Mouse (Mus musculus): ENCODE data around the gene Gatad2a. TPM values are rescaled to one million over a fixed set of nuclear protein-coding genes. Genes with fewer than 3 reads are reported as not detected.

Gatad2a gene
- polyA plus RNA-seq, 1 experiment from 2014 or later, result 28.1 TPM

DNA sequence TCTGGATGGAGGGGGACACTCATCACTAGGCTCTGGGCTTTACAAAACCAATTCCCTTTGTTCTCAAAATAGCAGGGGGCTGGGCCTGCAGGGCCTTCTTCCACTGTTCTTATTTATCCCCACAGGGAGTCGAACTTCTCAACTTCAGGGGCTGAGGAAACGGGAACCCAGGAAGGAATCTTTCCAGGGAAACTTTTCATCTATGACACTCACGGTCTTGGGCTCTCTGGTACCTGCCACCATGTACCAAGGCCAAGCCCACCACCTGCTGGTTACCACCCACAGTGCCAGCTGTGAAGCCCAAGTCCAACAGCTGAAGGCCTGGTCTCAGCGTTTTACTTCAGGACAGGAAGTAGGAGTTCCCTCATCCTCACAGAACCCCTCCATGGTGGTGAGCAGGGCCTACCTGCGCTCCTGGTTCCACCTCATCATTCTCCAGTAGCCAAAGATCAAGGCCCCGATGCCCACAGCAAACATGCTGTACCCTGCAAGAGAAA lies 101.3 kb downstream of the Gatad2a start:
- DNase-seq, result no peak
- peaks cover 10% of the 10 kb centered on the region; the same call in 1 of the 2 replicates for H3K27me3 ChIP-seq (ENCODE audit: control insufficient read depth, insufficient read depth, low read length)
- peaks cover 16% of the 10 kb centered on the region; the same call in 1 of the 2 replicates for H3K4me1 ChIP-seq (ENCODE audit: control insufficient read depth, insufficient read depth, low read length)
- H3K4me2 ChIP-seq (ENCODE audit: low read length), result no peak overlapping the region
- no peak overlapping the region for H3K4me3 ChIP-seq (replicated peaks; ENCODE audit: low read depth, low read length)
- no peaks in the 10 kb centered on the region for H3K9me3 ChIP-seq (ENCODE audit: control insufficient read depth, low read length)
- no peak overlapping the region for H3K27ac ChIP-seq (replicated peaks; ENCODE audit: low read depth, low read length)
- no peak for ATAC-seq (ENCODE audit: low FRiP score, low TSS enrichment)
- H3K9ac ChIP-seq (replicated peaks; ENCODE audit: low read length), result no peak overlapping the region
- 48% methylated on average over 6 of the region's 6 CpGs for WGBS
- peaks cover 31% of the 10 kb centered on the region for H3K36me3 ChIP-seq (ENCODE audit: control insufficient read depth, insufficient read depth, low read length)

DNA sequence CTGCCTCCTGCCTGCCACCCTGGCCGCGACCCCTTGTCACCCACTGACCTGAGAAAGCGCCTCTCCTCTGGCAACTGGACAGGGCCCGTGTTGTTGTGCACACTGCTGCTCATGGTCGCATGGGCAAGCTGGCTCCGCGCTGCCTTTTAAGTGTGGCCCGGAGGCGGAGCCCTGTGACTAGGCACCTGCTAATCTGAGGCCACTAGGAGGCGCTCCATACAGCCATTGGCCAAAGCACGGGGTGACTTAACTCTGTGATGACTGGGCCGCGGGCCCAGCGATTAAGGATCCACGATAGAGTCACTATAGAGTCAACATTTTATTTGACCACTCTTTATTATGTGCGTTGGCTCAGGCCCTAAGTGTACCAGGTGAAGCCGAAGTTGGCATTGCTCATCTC lies 102.3 kb downstream of the Gatad2a start:
- peaks cover 19% of the 10 kb centered on the region; the same call in 1 of the 2 replicates for H3K4me1 ChIP-seq (ENCODE audit: control insufficient read depth, insufficient read depth, low read length)
- no peak overlapping the region for H3K9ac ChIP-seq (replicated peaks; ENCODE audit: low read length)
- 27% methylated on average over 17 of the region's 17 CpGs for WGBS
- no peaks in the 10 kb centered on the region for H3K9me3 ChIP-seq (ENCODE audit: control insufficient read depth, low read length)
- no peak overlapping the region for H3K4me3 ChIP-seq (replicated peaks; ENCODE audit: low read depth, low read length)
- peaks cover 20% of the 10 kb centered on the region for H3K27me3 ChIP-seq (ENCODE audit: control insufficient read depth, insufficient read depth, low read length)
- DNase-seq (peak; percentile 77), ATAC-seq (ENCODE audit: low FRiP score, low TSS enrichment) (no peak)
- peaks cover 31% of the 10 kb centered on the region for H3K36me3 ChIP-seq (ENCODE audit: control insufficient read depth, insufficient read depth, low read length)
- H3K4me2 ChIP-seq (ENCODE audit: low read length), result no peak overlapping the region
- H3K27ac ChIP-seq (replicated peaks; ENCODE audit: low read depth, low read length), result no peak overlapping the region

DNA sequence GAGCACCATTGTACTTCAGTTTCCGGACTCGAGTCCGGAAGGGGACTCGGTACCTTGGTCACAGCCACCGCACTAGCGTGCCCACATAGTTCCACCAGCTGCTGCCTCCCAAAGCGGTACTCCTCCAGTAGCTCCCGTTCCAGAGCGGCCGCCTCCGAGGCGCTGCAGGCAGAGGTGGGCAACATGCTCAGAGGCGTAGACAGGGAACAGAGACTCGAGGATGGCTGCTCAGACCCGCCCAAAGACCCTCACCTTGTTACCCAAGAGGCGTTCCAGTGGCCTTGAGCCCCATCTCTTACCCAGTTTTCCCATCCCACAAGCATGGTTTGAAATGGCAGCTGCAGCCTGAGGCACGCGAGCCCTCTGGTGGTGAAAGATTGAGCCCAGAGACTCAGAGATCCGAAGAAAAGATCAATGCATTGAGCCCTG lies 105.4 kb downstream of the Gatad2a start:
- H3K4me1 ChIP-seq (ENCODE audit: control insufficient read depth, insufficient read depth, low read length), result peaks cover 28% of the 10 kb centered on the region; the same call in 1 of the 2 replicates
- H3K27me3 ChIP-seq (ENCODE audit: control insufficient read depth, insufficient read depth, low read length), result peaks cover 50% of the 10 kb centered on the region
- ATAC-seq (ENCODE audit: low FRiP score, low TSS enrichment), result no peak

DNA sequence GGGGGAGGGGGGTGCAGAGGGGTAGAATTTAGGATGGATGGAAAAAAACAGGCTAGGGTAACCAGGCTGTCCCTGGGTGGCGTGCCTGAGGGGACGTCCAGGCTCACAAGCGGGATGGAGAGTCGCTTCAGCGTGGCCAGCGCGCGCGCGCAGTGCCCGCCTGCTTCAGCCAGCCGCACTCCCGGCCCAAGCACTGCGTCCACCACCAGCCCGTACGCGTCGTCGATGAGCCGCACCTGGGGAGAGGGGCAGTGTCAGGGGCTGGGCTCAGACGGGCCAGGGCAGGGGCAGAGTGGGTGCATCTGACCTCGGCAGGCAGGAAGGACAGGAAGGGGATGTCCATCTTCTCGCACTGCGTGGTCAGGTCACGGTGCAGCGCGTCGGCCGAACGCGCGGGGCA lies 107.3 kb downstream of the Gatad2a start:
- peaks cover 12% of the 10 kb centered on the region; the same call in 1 of the 2 replicates for H3K36me3 ChIP-seq (ENCODE audit: control insufficient read depth, insufficient read depth, low read length)
- H3K27ac ChIP-seq (replicated peaks; ENCODE audit: low read depth, low read length), result no peak overlapping the region
- H3K9me3 ChIP-seq (ENCODE audit: control insufficient read depth, low read length), result no peaks in the 10 kb centered on the region
- H3K4me1 ChIP-seq (ENCODE audit: control insufficient read depth, insufficient read depth, low read length), result peaks cover 24% of the 10 kb centered on the region; the same call in 1 of the 2 replicates
- H3K4me2 ChIP-seq (ENCODE audit: low read length), result peak overlapping the region; percentile 35
- H3K9ac ChIP-seq (replicated peaks; ENCODE audit: low read length), result no peak overlapping the region
- peak overlapping the region; percentile 22 for H3K4me3 ChIP-seq (replicated peaks; ENCODE audit: low read depth, low read length)
- H3K27me3 ChIP-seq (ENCODE audit: control insufficient read depth, insufficient read depth, low read length), result peaks cover 70% of the 10 kb centered on the region
- DNase-seq (peak; percentile 54), ATAC-seq (ENCODE audit: low FRiP score, low TSS enrichment) (no peak)
- 4% methylated on average over 32 of the region's 32 CpGs for WGBS

More for the DNA sequence above, 105.4 kb downstream of the Gatad2a start:
- no peaks in the 10 kb centered on the region for H3K9me3 ChIP-seq (ENCODE audit: control insufficient read depth, low read length)
- 0 out of 2 replicates have a peak overlapping the region, but pooled peaks have one; percentile 7 for H3K9ac ChIP-seq (replicated peaks; ENCODE audit: low read length)
- no peak overlapping the region for H3K4me3 ChIP-seq (replicated peaks; ENCODE audit: low read depth, low read length)
- H3K4me2 ChIP-seq (ENCODE audit: low read length), result peak overlapping the region; percentile 28; the same call in 1 of the 2 replicates
- H3K27ac ChIP-seq (replicated peaks; ENCODE audit: low read depth, low read length), result no peak overlapping the region
- peak; percentile 85 for DNase-seq
- H3K36me3 ChIP-seq (ENCODE audit: control insufficient read depth, insufficient read depth, low read length), result peaks cover 23% of the 10 kb centered on the region
- 37% methylated on average over 19 of the region's 19 CpGs for WGBS

DNA sequence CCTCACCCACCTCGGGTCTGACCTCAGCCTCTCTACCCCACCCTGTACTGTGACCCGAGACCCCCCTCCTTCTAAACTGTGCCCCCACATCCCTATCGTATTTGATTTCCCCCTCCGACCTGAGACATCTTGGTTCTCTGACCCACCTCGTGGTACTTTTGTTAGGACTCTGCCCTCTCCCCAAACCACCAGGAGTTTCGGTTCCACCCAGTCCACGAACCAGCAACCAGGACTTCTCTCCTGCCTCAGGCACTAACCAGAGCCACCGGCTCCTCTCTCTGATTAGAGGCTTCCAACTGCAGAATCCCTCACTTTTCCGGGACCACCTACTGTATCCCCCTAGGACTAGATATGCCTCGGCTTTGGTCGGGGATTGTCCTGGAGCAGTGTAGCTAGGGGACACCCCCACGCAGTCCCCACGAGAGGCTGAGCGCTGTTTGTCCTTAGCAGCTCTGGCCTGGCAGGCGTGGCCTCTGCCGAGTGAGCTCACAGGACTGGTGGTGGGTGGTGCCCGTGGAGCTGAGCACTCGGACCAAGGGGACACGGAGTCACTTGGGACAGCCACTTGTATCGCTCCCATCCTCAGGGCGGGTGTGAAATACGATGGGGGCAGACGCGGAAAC lies 107.8 kb downstream of the Gatad2a start:
- Histone ChIP-seq H3K4me3 (replicated peaks; ENCODE audit: low read depth, low read length) (peak overlapping the region; percentile 22), H3K27me3 (ENCODE audit: control insufficient read depth, insufficient read depth, low read length) (peaks cover 75% of the 10 kb centered on the region), H3K4me2 (ENCODE audit: low read length) (peak overlapping the region; percentile 40), H3K4me1 (ENCODE audit: control insufficient read depth, insufficient read depth, low read length) (peaks cover 21% of the 10 kb centered on the region; the same call in 1 of the 2 replicates), H3K9me3 (ENCODE audit: control insufficient read depth, low read length) (no peaks in the 10 kb centered on the region), H3K36me3 (ENCODE audit: control insufficient read depth, insufficient read depth, low read length) (peaks cover 7% of the 10 kb centered on the region; the same call in 1 of the 2 replicates), H3K27ac (replicated peaks; ENCODE audit: low read depth, low read length) (no peak overlapping the region), H3K9ac (replicated peaks; ENCODE audit: low read length) (0 out of 2 replicates have a peak overlapping the region, but pooled peaks have one; percentile 3)
- 5% methylated on average over 24 of the region's 24 CpGs for WGBS
- DNase-seq (no peak), ATAC-seq (ENCODE audit: low FRiP score, low TSS enrichment) (no peak; the same call in 1 of the 2 replicates)

DNA sequence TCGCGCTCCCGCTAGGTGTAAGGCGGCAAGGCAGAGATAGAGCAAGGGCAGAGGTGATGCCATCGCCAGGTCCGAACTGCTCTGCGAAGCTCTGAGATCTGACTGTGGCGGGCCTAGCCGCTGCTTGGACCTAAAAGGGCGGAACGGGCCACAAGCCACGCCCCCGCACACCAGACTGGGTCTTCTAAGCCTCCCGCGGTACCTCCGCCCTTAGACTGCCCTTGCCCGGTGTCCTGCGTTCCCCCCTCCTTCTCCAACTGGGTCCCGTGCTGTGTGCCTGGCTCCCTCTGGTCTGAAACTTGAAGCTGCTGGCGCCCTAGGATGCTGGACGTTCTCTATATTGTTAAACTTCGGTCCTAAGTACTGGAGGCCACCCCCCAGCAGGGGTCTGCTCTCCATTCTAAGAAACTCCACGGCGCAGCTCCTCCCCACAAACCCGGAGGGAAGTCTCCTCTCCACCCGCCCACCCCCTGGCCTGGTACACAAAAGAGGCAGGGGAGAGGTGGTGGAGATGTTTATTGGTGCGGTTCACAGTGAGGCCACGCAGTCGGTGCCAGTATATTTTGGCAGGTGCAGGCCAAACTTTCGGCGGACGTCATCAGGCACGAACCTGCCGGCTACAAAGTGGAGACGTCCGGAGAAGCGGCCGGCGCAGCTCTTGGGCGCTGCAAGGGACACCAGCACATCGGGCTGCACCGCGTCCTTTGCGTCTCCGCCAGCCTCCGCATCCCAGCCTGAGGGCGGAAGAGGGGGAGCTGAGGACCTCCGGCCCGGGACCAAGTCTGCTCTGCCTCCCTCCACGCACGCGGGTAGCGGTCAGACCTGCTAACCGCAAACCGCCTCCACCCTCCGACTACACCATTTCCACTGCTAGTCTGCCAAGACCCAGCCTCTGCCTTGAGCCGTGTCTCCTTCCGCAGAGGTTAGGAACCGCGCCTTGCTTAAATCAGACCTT lies 108.6 kb downstream of the Gatad2a start, which contains the start of gene Cilp2:
Cilp2 (minus strand) TSS at position 399 of the 955 bp plus-strand sequence.
- Histone ChIP-seq H3K36me3 (ENCODE audit: control insufficient read depth, insufficient read depth, low read length) (0 out of 2 replicates have a peak, but pooled peaks cover under 1% of the 10 kb centered on the region), H3K4me3 (replicated peaks; ENCODE audit: low read depth, low read length) (peak within 1 kb of the TSS; percentile 22), H3K4me2 (ENCODE audit: low read length) (peak within 1 kb of the TSS; percentile 40), H3K27me3 (ENCODE audit: control insufficient read depth, insufficient read depth, low read length) (peaks cover 83% of the 10 kb centered on the region), H3K9ac (replicated peaks; ENCODE audit: low read length) (peak within 1 kb of the TSS; percentile 3; the same call in 1 of the 2 replicates), H3K4me1 (ENCODE audit: control insufficient read depth, insufficient read depth, low read length) (peaks cover 21% of the 10 kb centered on the region; the same call in 1 of the 2 replicates), H3K9me3 (ENCODE audit: control insufficient read depth, low read length) (no peaks in the 10 kb centered on the region), H3K27ac (replicated peaks; ENCODE audit: low read depth, low read length) (no peak within 1 kb of the TSS)
- WGBS, result under 1% methylated on average over 60 of the region's 60 CpGs
- DNase-seq (peak; percentile 50), ATAC-seq (ENCODE audit: low FRiP score, low TSS enrichment) (no peak)

DNA sequence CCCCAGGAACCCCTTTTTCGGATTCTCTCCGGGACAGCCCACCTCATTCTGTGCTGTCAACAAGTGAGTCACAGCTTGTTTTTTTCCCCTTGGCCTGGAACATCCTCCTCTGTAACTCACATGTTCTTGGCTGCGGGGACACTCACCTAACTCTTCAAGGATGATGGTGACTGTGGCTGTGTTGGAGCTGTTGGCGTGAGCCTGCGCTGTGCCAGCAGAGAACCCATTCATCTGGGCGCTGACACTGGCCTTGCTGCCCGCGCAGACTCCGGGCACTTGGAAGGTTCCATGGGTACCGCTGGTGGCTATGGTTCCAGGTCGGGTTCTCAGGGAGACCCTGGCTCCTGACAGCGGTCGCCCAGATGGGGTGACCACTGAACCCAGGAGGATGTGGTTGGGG lies 112.0 kb downstream of the Gatad2a start:
- H3K9me3 ChIP-seq (ENCODE audit: control insufficient read depth, low read length), result no peaks in the 10 kb centered on the region
- no peak for ATAC-seq (ENCODE audit: low FRiP score, low TSS enrichment)
- no peaks in the 10 kb centered on the region for H3K36me3 ChIP-seq (ENCODE audit: control insufficient read depth, insufficient read depth, low read length)
- H3K4me2 ChIP-seq (ENCODE audit: low read length), result no peak overlapping the region
- H3K4me1 ChIP-seq (ENCODE audit: control insufficient read depth, insufficient read depth, low read length), result peaks cover 12% of the 10 kb centered on the region; the same call in 1 of the 2 replicates
- peaks cover 100% of the 10 kb centered on the region for H3K27me3 ChIP-seq (ENCODE audit: control insufficient read depth, insufficient read depth, low read length)
- no peak overlapping the region for H3K9ac ChIP-seq (replicated peaks; ENCODE audit: low read length)
- no peak overlapping the region for H3K4me3 ChIP-seq (replicated peaks; ENCODE audit: low read depth, low read length)
- no peak for DNase-seq
- 59% methylated on average over 13 of the region's 13 CpGs for WGBS
- H3K27ac ChIP-seq (replicated peaks; ENCODE audit: low read depth, low read length), result no peak overlapping the region

Measured in midbrain, embryonic 14.5 days (tissue).